Mouse (Mus musculus) MEL (cell line): Measurements from ENCODE around the gene Nmnat3.

Experiments
- CHD1 ChIP-seq: IDR thresholded peaks from 2 replicates; pipeline ENCODE4 v1.6.1; 2012; ENCODE audit warnings: low read depth, mild to moderate bottlenecking, inconsistent platforms, low read length, improper control_type of control experiment
- CHD2 ChIP-seq: IDR thresholded peaks from 2 replicates; pipeline ENCODE4 v1.6.1; 2011; ENCODE audit warnings: low read length, improper control_type of control experiment
- CTCF ChIP-seq, 3 experiments: IDR thresholded peaks in 2 of 3; conservative IDR thresholded peaks in 1 of 3; 2 replicates each; pipeline ENCODE4 v1.5.1; 2011 to 2012; ENCODE audit warnings: low read length in 3 of 3, low read depth in 2 of 3, mild to moderate bottlenecking in 2 of 3, improper control_type of control experiment in 1 of 3, inconsistent platforms in 1 of 3, mixed read lengths in 1 of 3, moderate library complexity in 1 of 3; ENCODE audit not compliant: control insufficient read depth in 1 of 3, insufficient read depth in 1 of 3, poor library complexity in 1 of 3, severe bottlenecking in 1 of 3
- KAT2A ChIP-seq: conservative IDR thresholded peaks from 2 replicates; pipeline ENCODE4 v1.6.1; 2012; ENCODE audit warnings: low read depth, low read length, improper control_type of control experiment, inconsistent platforms
- MAX ChIP-seq: IDR thresholded peaks from 2 replicates; pipeline ENCODE4 v1.6.1; 2011; ENCODE audit warnings: low read length, improper control_type of control experiment
- MAZ ChIP-seq: IDR thresholded peaks from 2 replicates; pipeline ENCODE4 v1.6.1; 2012; ENCODE audit warnings: low read depth, mild to moderate bottlenecking, inconsistent platforms, low read length, improper control_type of control experiment
- MEF2A ChIP-seq: IDR thresholded peaks from 2 replicates; pipeline ENCODE4 v1.6.1; 2014; ENCODE audit warnings: low read depth, mild to moderate bottlenecking, inconsistent platforms, low read length, improper control_type of control experiment; ENCODE audit not compliant: poor library complexity, insufficient replicate concordance, severe bottlenecking; ENCODE audit errors: extremely low read depth
- POLR2A ChIP-seq, 2 experiments: IDR thresholded peaks; 2 replicates each; pipeline ENCODE4 v1.6.1; 2011 to 2012; ENCODE audit warnings: low read length in 2 of 2, mild to moderate bottlenecking in 2 of 2, control low read depth in 1 of 2, improper control_type of control experiment in 1 of 2, low read depth in 1 of 2, moderate library complexity in 1 of 2; ENCODE audit not compliant: control insufficient read depth in 1 of 2, insufficient read depth in 1 of 2, poor library complexity in 1 of 2
- POLR2AphosphoS5 ChIP-seq: IDR thresholded peaks from 2 replicates; pipeline ENCODE4 v1.6.1; 2012; ENCODE audit warnings: low read depth, borderline replicate concordance, mild to moderate bottlenecking, inconsistent platforms, low read length, moderate library complexity, mixed read lengths
- SMC3 ChIP-seq: IDR thresholded peaks from 2 replicates; pipeline ENCODE4 v1.6.1; 2011; ENCODE audit warnings: low read depth, low read length, improper control_type of control experiment
- USF2 ChIP-seq, 2 experiments: IDR thresholded peaks; 2 replicates each; pipeline ENCODE4 v1.6.1; 2011 to 2012; ENCODE audit warnings: improper control_type of control experiment in 2 of 2, low read length in 2 of 2, borderline replicate concordance in 1 of 2, inconsistent platforms in 1 of 2, low read depth in 1 of 2, mild to moderate bottlenecking in 1 of 2; ENCODE audit not compliant: insufficient read depth in 1 of 2
- ZC3H11A ChIP-seq: IDR thresholded peaks from 2 replicates; pipeline ENCODE4 v1.6.1; 2012; ENCODE audit warnings: low read depth, mild to moderate bottlenecking, inconsistent platforms, low read length, improper control_type of control experiment

- TF ChIP-seq POLR2A (IDR thresholded peaks at IDR 0.05; ENCODE audit: control insufficient read depth in 1 of 2, insufficient read depth in 1 of 2, low read depth in 1 of 2, low read length in 2 of 2, poor library complexity in 1 of 2) (no peak), CTCF (IDR thresholded peaks at IDR 0.05 in 2 of 3, conservative IDR thresholded peaks at IDR 0.05 in 1 of 3; ENCODE audit: control insufficient read depth in 1 of 3, insufficient read depth in 1 of 3, low read depth in 2 of 3, low read length in 3 of 3, poor library complexity in 1 of 3, severe bottlenecking in 1 of 3) (no peak), MAX (no peak), MEF2A (no peak), USF2 (IDR thresholded peaks at IDR 0.05; ENCODE audit: borderline replicate concordance in 1 of 2, insufficient read depth in 1 of 2, low read depth in 1 of 2, low read length in 2 of 2) (no peak), ZC3H11A (no peak), CHD1 (no peak), KAT2A (no peak), CHD2 (no peak), SMC3 (no peak), POLR2AphosphoS5 (no peak), MAZ (no peak)
These were observed 113.1 kb downstream of the Nmnat3 start for GRCm38 (mm10) chr9:98400185-98400894.
